Mouse (Mus musculus) forebrain, postnatal 0 days (tissue): ENCODE measurements around the gene Nmur1. TPM values are rescaled to one million over a fixed set of nuclear protein-coding genes. Genes with fewer than 3 reads are reported as not detected.

ENCODE experiments used
- ATAC-seq: fragments of 200-750 bp; cut with Nextera tagmentation; 2 replicates; pipeline ENCODE4 v1.8.0; 2017; ENCODE audit warnings: mild to moderate bottlenecking, moderate library complexity
- DNase-seq: peaks from one replicate; pipeline ENCODE4 v3.0.0-alpha.2; 2015
- H3K27ac ChIP-seq: fragments of 300-500 bp; sonication (generic); 2 replicates; pipeline ENCODE4 v1.5.1; 2014; ENCODE audit warnings: low read depth, mild to moderate bottlenecking, antibody characterized with exemption, low read length, moderate library complexity, mixed read lengths
- H3K27me3 ChIP-seq: fragments of 300-500 bp; sonication (generic); 2 replicates; pipeline ENCODE4 v1.6.1; 2014; ENCODE audit warnings: mild to moderate bottlenecking, low read length, mixed read lengths; ENCODE audit not compliant: insufficient read depth
- H3K36me3 ChIP-seq: fragments of 300-500 bp; sonication (generic); 2 replicates; pipeline ENCODE4 v1.6.1; 2014; ENCODE audit warnings: mild to moderate bottlenecking, moderate library complexity; ENCODE audit not compliant: insufficient read depth
- H3K4me1 ChIP-seq: fragments of 300-500 bp; sonication (generic); 2 replicates; pipeline ENCODE4 v1.6.1; 2014; ENCODE audit warnings: antibody characterized with exemption; ENCODE audit not compliant: insufficient read depth
- H3K4me2 ChIP-seq: fragments of 300-500 bp; sonication (generic); 2 replicates; pipeline ENCODE4 v1.6.1; 2014; ENCODE audit warnings: low read depth, mild to moderate bottlenecking, moderate library complexity
- H3K4me3 ChIP-seq: fragments of 300-500 bp; sonication (generic); 2 replicates; pipeline ENCODE4 v1.5.1; 2014; ENCODE audit warnings: low read depth, low read length, mixed read lengths
- H3K9ac ChIP-seq: fragments of 300-500 bp; sonication (generic); 2 replicates; pipeline ENCODE4 v1.6.1; 2014; ENCODE audit warnings: mild to moderate bottlenecking
- H3K9me3 ChIP-seq: fragments of 300-500 bp; sonication (generic); 2 replicates; pipeline ENCODE4 v1.6.1; 2016; ENCODE audit warnings: low read length
- CTCF ChIP-seq: sonication (generic); IDR thresholded peaks from 2 replicates; pipeline ENCODE4 v1.5.1; 2016; ENCODE audit warnings: antibody characterized with exemption, control low read depth, low read depth
- WGBS: fragments of 180-500 bp; shearing (Covaris S2); extraction: QIAGEN DNeasy Blood & Tissue Kit; methylation state at CpG from one replicate; pipeline ENCODE4 v1.1.7; 2014; 5-methylcytosine and 5-hydroxymethylcytosine counted together
- polyA plus RNA-seq: library from polyadenylated mRNA; unstranded; fragments of >200 nt; fragmentation: Nextera tagmentation; extraction: Ambion mirVana; gene quantifications from 2 replicates; pipeline ENCODE4 v1.2.1, GENCODE M21; 2015
- total RNA-seq: library from RNA; depleted of rRNA; stranded (reverse); fragments of >200 nt; gene quantifications from 2 replicates; pipeline ENCODE4 v1.2.3, GENCODE M21; 2014

The Nmur1 gene
- total and polyA plus RNA-seq, 2 experiments from 2014 or later = 0.17 to 0.33 TPM

GRCm38 (mm10) chr1:86424336-86424735 lies 1.7 kb downstream of the Nmur1 start:
- Histone ChIP-seq H3K4me2 (no peak overlapping the region), H3K4me1 (peaks cover 6% of the 10 kb centered on the region; the same call in 1 of the 2 replicates), H3K36me3 (no peaks in the 10 kb centered on the region), H3K4me3 (no peak overlapping the region), H3K27me3 (no peaks in the 10 kb centered on the region), H3K9ac (no peak overlapping the region), H3K9me3 (no peaks in the 10 kb centered on the region), H3K27ac (no peak overlapping the region)
- no peak for TF ChIP-seq CTCF
- 64% methylated on average over 1 of the region's 1 CpGs for WGBS
- ATAC-seq = no peak
- DNase-seq = no peak

- no peak overlapping the region for H3K4me3 ChIP-seq
- ATAC-seq (no peak), DNase-seq (no peak)
- no peak overlapping the region for H3K4me2 ChIP-seq
- no peaks in the 10 kb centered on the region for H3K27me3 ChIP-seq
- 61% methylated on average over 5 of the region's 5 CpGs for WGBS
- H3K27ac ChIP-seq = no peak overlapping the region
- no peaks in the 10 kb centered on the region for H3K36me3 ChIP-seq
- no peaks in the 10 kb centered on the region for H3K9me3 ChIP-seq
- TF ChIP-seq CTCF = no peak
- no peak overlapping the region for H3K9ac ChIP-seq
- peaks cover 6% of the 10 kb centered on the region; the same call in 1 of the 2 replicates for H3K4me1 ChIP-seq
Observed at GRCm38 (mm10) chr1:86423879-86424278, 2.1 kb downstream of the Nmur1 start.

GRCm38 (mm10) chr1:86421007-86421406 lies 5.0 kb downstream of the Nmur1 start:
- Histone ChIP-seq H3K27ac (no peak overlapping the region), H3K27me3 (no peaks in the 10 kb centered on the region), H3K4me1 (peaks cover 6% of the 10 kb centered on the region; the same call in 1 of the 2 replicates), H3K4me2 (no peak overlapping the region), H3K9me3 (no peaks in the 10 kb centered on the region), H3K4me3 (no peak overlapping the region), H3K9ac (no peak overlapping the region), H3K36me3 (no peaks in the 10 kb centered on the region)
- no peak for TF ChIP-seq CTCF
- ATAC-seq (no peak), DNase-seq (no peak)
- 19% methylated on average over 10 of the region's 10 CpGs for WGBS

DNA sequence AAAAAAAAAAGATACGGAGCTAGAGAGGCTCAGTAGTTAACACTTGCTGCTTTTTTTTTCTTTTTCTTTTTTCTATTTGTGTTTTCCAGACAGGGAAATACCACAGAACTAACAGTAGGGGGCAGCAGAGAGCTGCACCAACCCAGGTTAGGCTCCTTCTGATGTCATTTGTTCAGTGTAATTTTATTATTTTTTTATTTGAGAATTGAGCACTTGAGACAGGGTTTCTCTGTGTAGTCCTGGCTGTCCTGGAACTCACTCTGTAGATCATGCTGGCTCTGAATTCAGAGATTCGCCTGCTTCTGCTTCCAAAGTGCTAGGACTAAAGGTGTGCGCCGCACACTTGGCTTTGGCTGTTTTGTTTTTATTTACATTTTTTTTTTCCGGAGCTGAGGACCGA lies 9.7 kb downstream of the Nmur1 start:
- 62% methylated on average over 6 of the region's 6 CpGs for WGBS
- Histone ChIP-seq H3K4me1 (peaks cover 6% of the 10 kb centered on the region; the same call in 1 of the 2 replicates), H3K9ac (no peak overlapping the region), H3K4me2 (no peak overlapping the region), H3K27me3 (no peaks in the 10 kb centered on the region), H3K27ac (no peak overlapping the region), H3K36me3 (no peaks in the 10 kb centered on the region), H3K4me3 (no peak overlapping the region), H3K9me3 (no peaks in the 10 kb centered on the region)
- ATAC-seq = peak; percentile 32; the same call in 1 of the 2 replicates
- DNase-seq = peak; percentile 36
- peak; percentile 70 for TF ChIP-seq CTCF

GRCm38 (mm10) chr1:86415612-86416184 lies 10.3 kb downstream of the Nmur1 start:
- TF ChIP-seq CTCF = no peak; the same call in none of the 2 replicates
- peaks cover under 1% of the 10 kb centered on the region; the same call in 1 of the 2 replicates for H3K4me1 ChIP-seq
- H3K4me3 ChIP-seq = no peak overlapping the region
- ATAC-seq = no peak
- no peaks in the 10 kb centered on the region for H3K36me3 ChIP-seq
- no peaks in the 10 kb centered on the region for H3K27me3 ChIP-seq
- no peak for DNase-seq
- H3K4me2 ChIP-seq = no peak overlapping the region
- H3K9ac ChIP-seq = no peak overlapping the region
- no peak overlapping the region for H3K27ac ChIP-seq
- WGBS = 70% methylated on average over 7 of the region's 7 CpGs
- H3K9me3 ChIP-seq = no peaks in the 10 kb centered on the region

- no peak for TF ChIP-seq CTCF
- 63% methylated on average over 2 of the region's 2 CpGs for WGBS
Observed at GRCm38 (mm10) chr1:86415144-86415543, 10.9 kb downstream of the Nmur1 start.

GRCm38 (mm10) chr1:86414715-86415114 lies 11.3 kb downstream of the Nmur1 start:
- ATAC-seq (no peak), DNase-seq (no peak)
- Histone ChIP-seq H3K9me3 (no peaks in the 10 kb centered on the region), H3K36me3 (no peaks in the 10 kb centered on the region), H3K4me2 (no peak overlapping the region), H3K4me3 (no peak overlapping the region), H3K4me1 (no peaks in the 10 kb centered on the region), H3K27me3 (no peaks in the 10 kb centered on the region), H3K27ac (no peak overlapping the region), H3K9ac (no peak overlapping the region)
- 86% methylated on average over 5 of the region's 5 CpGs for WGBS
- no peak for TF ChIP-seq CTCF

More at GRCm38 (mm10) chr1:86415144-86415543, 10.9 kb downstream of the Nmur1 start:
- Histone ChIP-seq H3K9ac (no peak overlapping the region), H3K4me3 (no peak overlapping the region), H3K4me1 (no peaks in the 10 kb centered on the region), H3K4me2 (no peak overlapping the region), H3K27me3 (no peaks in the 10 kb centered on the region), H3K9me3 (no peaks in the 10 kb centered on the region), H3K27ac (no peak overlapping the region), H3K36me3 (no peaks in the 10 kb centered on the region)
- DNase-seq = no peak
- ATAC-seq = no peak
